Mouse (Mus musculus): ENCODE results near the gene Gale. TPM values are rescaled to one million over a fixed set of nuclear protein-coding genes. Genes with fewer than 3 reads are reported as not detected.

The Gale gene
- total and polyA plus RNA-seq, 3 experiments = 23.8 to 40.5 (median 32.9) TPM

GRCm38 (mm10) chr4:135967086-135967760 lies 3.7 kb downstream of the Gale start:
- H3K4me2 ChIP-seq (ENCODE audit: insufficient read depth, low read depth, poor library complexity, severe bottlenecking) = no peak overlapping the region
- DNase-seq (ENCODE audit: extremely low read depth) = no peak
- H3K4me1 ChIP-seq (ENCODE audit: control insufficient read depth in 1 of 2, insufficient read depth in 2 of 2) = peaks cover 12 to 31% of the 10 kb centered on the region in 2 experiments
- no peak for TF ChIP-seq JUN (IDR thresholded peaks at IDR 0.05; ENCODE audit: insufficient read depth, low read depth, low read length)
- TF ChIP-seq ZC3H11A (IDR thresholded peaks at IDR 0.05; ENCODE audit: low read depth, low read length) = no peak
- TF ChIP-seq KAT2A (IDR thresholded peaks at IDR 0.05; ENCODE audit: insufficient replicate concordance, low read length) = no peak
- TF ChIP-seq USF2 (conservative IDR thresholded peaks at IDR 0.05; ENCODE audit: low read depth, low read length) = no peak
- TF ChIP-seq MAZ (IDR thresholded peaks at IDR 0.05; ENCODE audit: low read depth, low read length) = no peak
- TF ChIP-seq TCF12 (IDR thresholded peaks at IDR 0.05; ENCODE audit: low read depth, low read length) = no peak
- TF ChIP-seq CHD1 (IDR thresholded peaks at IDR 0.05; ENCODE audit: low read depth, low read length) = no peak
- TF ChIP-seq POLR2AphosphoS2 (IDR thresholded peaks at IDR 0.05; ENCODE audit: low read depth, low read length) = no peak
- TF ChIP-seq NRF1 (IDR thresholded peaks at IDR 0.05; ENCODE audit: low read depth, low read length) = no peak
- TF ChIP-seq POLR2A (IDR thresholded peaks at IDR 0.05; ENCODE audit: low read depth, low read length) = no peak
- no peak for TF ChIP-seq MXI1 (IDR thresholded peaks at IDR 0.05; ENCODE audit: low read depth, low read length)
- no peak for TF ChIP-seq E2F4 (IDR thresholded peaks at IDR 0.05; ENCODE audit: insufficient replicate concordance, low read depth, low read length)
- TF ChIP-seq MEF2A (IDR thresholded peaks at IDR 0.05; ENCODE audit: borderline replicate concordance, low read depth, low read length) = no peak
- no peak for TF ChIP-seq UBTF (IDR thresholded peaks at IDR 0.05; ENCODE audit: low read depth, low read length)
- TF ChIP-seq RAD21 (IDR thresholded peaks at IDR 0.05; ENCODE audit: low read depth, low read length) = no peak
- no peak for TF ChIP-seq SMC3 (IDR thresholded peaks at IDR 0.05; ENCODE audit: low read depth, low read length)
- no peak for TF ChIP-seq ZKSCAN1 (IDR thresholded peaks at IDR 0.05; ENCODE audit: borderline replicate concordance, low read depth, low read length)
- no peak for TF ChIP-seq USF1 (IDR thresholded peaks at IDR 0.05; ENCODE audit: low read depth, low read length)
- TF ChIP-seq ZMIZ1 (IDR thresholded peaks at IDR 0.05; ENCODE audit: low read depth, low read length) = no peak
- H3K27ac ChIP-seq (ENCODE audit: insufficient read depth, low read depth) = no peak overlapping the region
- in situ Hi-C loops (cut with MboI; ENCODE audit: low pct_ligation_motif_present, low pct_unique_long_range_greater_than_20kb, low sequenced_read_pairs) (no loop called here), dilution Hi-C loops (cut with MboI; ENCODE audit: extremely low pct_ligation_motif_present, extremely low pct_unique_long_range_greater_than_20kb, low sequenced_read_pairs) (no loop called here)
- H3K27me3 ChIP-seq (replicated peaks) = no peaks in the 10 kb centered on the region
- no peak overlapping the region for H3K9ac ChIP-seq (ENCODE audit: insufficient read depth, low read depth)
- H3K4me3 ChIP-seq (replicated peaks in 1 of 3; ENCODE audit: low read depth in 2 of 3, low read length in 2 of 3, poor library complexity in 1 of 3) = no peak overlapping the region
- H3K36me3 ChIP-seq (replicated peaks in 1 of 2; ENCODE audit: control insufficient read depth in 1 of 2, insufficient read depth in 1 of 2, low read length in 1 of 2) = peaks cover 46 to 60% of the 10 kb centered on the region in 2 experiments
- H3K79me2 ChIP-seq (replicated peaks; ENCODE audit: control insufficient read depth, extremely low read depth, insufficient read depth, poor library complexity, severe bottlenecking) = peaks cover 17% of the 10 kb centered on the region
- H3K9me3 ChIP-seq (replicated peaks; ENCODE audit: low read length) = no peaks in the 10 kb centered on the region

GRCm38 (mm10) chr4:135968271-135968869 lies 4.8 kb downstream of the Gale start:
- peaks cover 17% of the 10 kb centered on the region for H3K79me2 ChIP-seq (replicated peaks; ENCODE audit: control insufficient read depth, extremely low read depth, insufficient read depth, poor library complexity, severe bottlenecking)
- no peaks in the 10 kb centered on the region for H3K27me3 ChIP-seq (replicated peaks)
- DNase-seq (ENCODE audit: extremely low read depth) = no peak
- no peaks in the 10 kb centered on the region for H3K9me3 ChIP-seq (replicated peaks; ENCODE audit: low read length)
- no peak overlapping the region for H3K27ac ChIP-seq (ENCODE audit: insufficient read depth, low read depth)
- H3K4me3 ChIP-seq (replicated peaks in 1 of 3; ENCODE audit: low read depth in 2 of 3, low read length in 2 of 3, poor library complexity in 1 of 3) = no peak overlapping the region
- dilution Hi-C loops (cut with MboI; ENCODE audit: extremely low pct_ligation_motif_present, extremely low pct_unique_long_range_greater_than_20kb, low sequenced_read_pairs) = no loop called here
- TF ChIP-seq IRF4 (IDR thresholded peaks at IDR 0.05; ENCODE audit: low read depth, low read length) (no peak), MXI1 (IDR thresholded peaks at IDR 0.05; ENCODE audit: low read depth, low read length) (no peak), PAX5 (IDR thresholded peaks at IDR 0.05; ENCODE audit: low read length) (no peak), MAX (IDR thresholded peaks at IDR 0.05; ENCODE audit: low read length) (no peak), MYC (IDR thresholded peaks at IDR 0.05; ENCODE audit: low read depth, low read length) (no peak), TCF12 (IDR thresholded peaks at IDR 0.05; ENCODE audit: low read depth, low read length) (no peak), SMC3 (IDR thresholded peaks at IDR 0.05; ENCODE audit: low read depth, low read length) (no peak), ZNF384 (IDR thresholded peaks at IDR 0.05; ENCODE audit: low read depth, low read length) (no peak)
- H3K9ac ChIP-seq (ENCODE audit: insufficient read depth, low read depth) = no peak overlapping the region
- H3K36me3 ChIP-seq (replicated peaks in 1 of 2; ENCODE audit: control insufficient read depth in 1 of 2, insufficient read depth in 1 of 2, low read length in 1 of 2) = peaks cover 46 to 59% of the 10 kb centered on the region in 2 experiments
- H3K4me2 ChIP-seq (ENCODE audit: insufficient read depth, low read depth, poor library complexity, severe bottlenecking) = no peak overlapping the region
- in situ Hi-C loops (cut with MboI; ENCODE audit: low pct_ligation_motif_present, low pct_unique_long_range_greater_than_20kb, low sequenced_read_pairs) = no loop called here
- peaks cover 12 to 32% of the 10 kb centered on the region in 2 experiments for H3K4me1 ChIP-seq (ENCODE audit: control insufficient read depth in 1 of 2, insufficient read depth in 2 of 2)

Data from CH12.LX (cell line).